Mouse (Mus musculus): ENCODE measurements around the gene Cd300ld5.
"Not testable (repeated sequence)": the region's sequence is repeated elsewhere in the genome, so short reads cannot be mapped to it uniquely, and the experiment has no call there.

Gene Cd300ld5

GRCm38 (mm10) chr11:115049282-115049895 is 11.8 kb upstream of the Cd300ld5 start:
- DNase-seq (ENCODE audit: low spot score in 2 of 2): peak in 1 of 2 experiments; percentile 15

GRCm38 (mm10) chr11:115048259-115048658 is 10.7 kb upstream of the Cd300ld5 start, which contains the start of gene Cd300ld3:
TSS of gene Cd300ld3 (minus strand) at chr11:115048409.
- no peak for DNase-seq (ENCODE audit: low spot score in 2 of 2)

GRCm38 (mm10) chr11:115026912-115027311 is 10.7 kb downstream of the Cd300ld5 start, which contains the start of gene Cd300ld4:
TSS of gene Cd300ld4 (minus strand) at chr11:115027012.
- DNase-seq (ENCODE audit: low spot score in 2 of 2): not testable (repeated sequence)

- not testable (repeated sequence) for DNase-seq (ENCODE audit: low spot score in 2 of 2)
Measured at GRCm38 (mm10) chr11:115016093-115016492, 21.5 kb downstream of the Cd300ld5 start, which contains the start of gene Cd300ld2. TSS of gene Cd300ld2 (minus strand) at chr11:115016193.

GRCm38 (mm10) chr11:115004070-115004469 is 33.5 kb downstream of the Cd300ld5 start:
- DNase-seq (ENCODE audit: low spot score in 2 of 2): peak in 1 of 2 experiments; percentile 4

GRCm38 (mm10) chr11:115001474-115002040 is 36.0 kb downstream of the Cd300ld5 start, which contains the start of gene Cd300c2:
TSS of gene Cd300c2 (minus strand) at chr11:115001880.
- peak in 1 of 2 experiments; percentile 6 for DNase-seq (ENCODE audit: low spot score in 2 of 2)

- no peak for DNase-seq (ENCODE audit: low spot score in 2 of 2)
Measured at GRCm38 (mm10) chr11:114989793-114990192, 47.8 kb downstream of the Cd300ld5 start, which contains the start of gene Cd300ld. TSS of gene Cd300ld (minus strand) at chr11:114989922.

- peak in 1 of 2 experiments; percentile 7 for DNase-seq (ENCODE audit: low spot score in 2 of 2)
Measured at GRCm38 (mm10) chr11:114981866-114982265, 55.7 kb downstream of the Cd300ld5 start.
